Mouse (Mus musculus) midbrain, postnatal 0 days (tissue): ENCODE results near the gene Mgll. TPM values are rescaled to one million over a fixed set of nuclear protein-coding genes. Genes with fewer than 3 reads are reported as not detected.
A peak's percentile ranks its signal among the peaks of the same experiment; 100 is the strongest.

Source experiments
- ATAC-seq: fragments of 200-750 bp; cut with Nextera tagmentation; 2 replicates; pipeline ENCODE4 v1.8.0; 2017; ENCODE audit warnings: moderate number of reproducible peaks, mild to moderate bottlenecking, moderate TSS enrichment, moderate library complexity; ENCODE audit not compliant: low FRiP score
- DNase-seq: peaks from one replicate; pipeline ENCODE4 v3.0.0-alpha.2; 2015; ENCODE audit warnings: low spot score
- H3K27ac ChIP-seq: fragments of 300-500 bp; sonication (generic); 2 replicates; pipeline ENCODE4 v1.5.1; 2014; ENCODE audit warnings: low read depth, mild to moderate bottlenecking, low read length, mixed read lengths
- H3K27me3 ChIP-seq: fragments of 300-500 bp; sonication (generic); 2 replicates; pipeline ENCODE4 v1.6.1; 2014; ENCODE audit warnings: low read length, control low read depth, mixed read lengths; ENCODE audit not compliant: insufficient read depth
- H3K36me3 ChIP-seq: fragments of 300-500 bp; sonication (generic); 2 replicates; pipeline ENCODE4 v1.6.1; 2014; ENCODE audit warnings: low read length, control low read depth, mixed read lengths; ENCODE audit not compliant: insufficient read depth
- H3K4me1 ChIP-seq: fragments of 300-500 bp; sonication (generic); 2 replicates; pipeline ENCODE4 v1.6.1; 2014; ENCODE audit warnings: mild to moderate bottlenecking, control low read depth, antibody characterized with exemption, low read length, mixed read lengths; ENCODE audit not compliant: insufficient read depth
- H3K4me2 ChIP-seq: fragments of 300-500 bp; sonication (generic); 2 replicates; pipeline ENCODE4 v1.6.1; 2014; ENCODE audit warnings: low read depth, mild to moderate bottlenecking, low read length, mixed read lengths; ENCODE audit not compliant: poor library complexity, severe bottlenecking
- H3K4me3 ChIP-seq: fragments of 300-500 bp; sonication (generic); 2 replicates; pipeline ENCODE4 v1.5.1; 2014; ENCODE audit warnings: low read depth, mild to moderate bottlenecking, low read length, moderate library complexity
- H3K9ac ChIP-seq: fragments of 300-500 bp; sonication (generic); replicated peaks from 2 replicates; pipeline ENCODE4 v1.6.1; 2014; ENCODE audit warnings: mild to moderate bottlenecking, low read length, moderate library complexity, mixed read lengths; ENCODE audit not compliant: poor library complexity, severe bottlenecking
- H3K9me3 ChIP-seq: fragments of 300-500 bp; sonication (generic); 2 replicates; pipeline ENCODE4 v1.6.1; 2016; ENCODE audit warnings: low read length, control low read depth
- CTCF ChIP-seq: IDR thresholded peaks from 2 replicates; pipeline ENCODE4 v1.5.1; 2016; ENCODE audit warnings: antibody characterized with exemption, mild to moderate bottlenecking
- WGBS: fragments of 180-500 bp; shearing (Covaris S2); extraction: QIAGEN DNeasy Blood & Tissue Kit; methylation state at CpG from one replicate; pipeline ENCODE4 v1.1.7; 2014; 5-methylcytosine and 5-hydroxymethylcytosine counted together
- polyA plus RNA-seq: library from polyadenylated mRNA; unstranded; fragments of >200 nt; fragmentation: Nextera tagmentation; extraction: Ambion mirVana; gene quantifications from 2 replicates; pipeline ENCODE4 v1.2.1, GENCODE M21; 2015
- total RNA-seq: library from RNA; depleted of rRNA; stranded (reverse); fragments of >200 nt; gene quantifications from 2 replicates; pipeline ENCODE4 v1.2.3, GENCODE M21; 2014

Gene Mgll
- total and polyA plus RNA-seq, 2 experiments from 2014 or later, result 50.6 to 62.3 TPM

DNA sequence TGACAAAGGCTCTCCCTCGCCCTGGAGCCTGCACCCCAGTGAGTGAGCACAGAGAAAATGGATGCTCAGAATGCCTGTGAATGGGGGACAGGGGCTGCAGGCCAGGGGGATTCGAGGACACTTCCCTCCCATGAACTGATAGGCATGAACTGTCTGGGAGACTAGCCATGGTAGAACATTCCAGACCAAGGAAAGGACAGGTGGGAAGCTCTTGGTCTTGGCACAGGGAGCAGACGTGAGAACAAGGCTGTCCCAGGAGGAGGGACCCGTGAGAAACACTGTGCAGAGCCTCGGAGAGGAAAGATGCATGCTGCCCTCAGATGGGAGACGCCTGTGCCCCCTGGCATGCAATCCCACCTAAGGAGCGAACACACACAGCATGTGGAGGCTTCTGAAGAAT, 100.0 kb downstream of the Mgll start:
- Histone ChIP-seq H3K36me3 (no peaks in the 10 kb centered on the region), H3K9me3 (no peaks in the 10 kb centered on the region), H3K4me1 (no peaks in the 10 kb centered on the region), H3K27me3 (no peaks in the 10 kb centered on the region), H3K27ac (no peak overlapping the region), H3K4me2 (no peak overlapping the region), H3K9ac (no peak overlapping the region), H3K4me3 (no peak overlapping the region)
- WGBS, result 62% methylated on average over 7 of the region's 7 CpGs
- TF ChIP-seq CTCF, result no peak
- no peak for DNase-seq
- ATAC-seq, result no peak

- Histone ChIP-seq H3K4me2 (no peak overlapping the region), H3K9ac (no peak overlapping the region), H3K4me3 (no peak overlapping the region), H3K36me3 (no peaks in the 10 kb centered on the region), H3K27me3 (no peaks in the 10 kb centered on the region), H3K4me1 (no peaks in the 10 kb centered on the region), H3K9me3 (no peaks in the 10 kb centered on the region), H3K27ac (no peak overlapping the region)
- TF ChIP-seq CTCF, result no peak
- DNase-seq (no peak), ATAC-seq (no peak)
- WGBS, result 59% methylated on average over 3 of the region's 3 CpGs
Observed at GRCm38 (mm10) chr6:88826088-88826487, 101.9 kb downstream of the Mgll start.

GRCm38 (mm10) chr6:88826545-88826944, 102.3 kb downstream of the Mgll start:
- Histone ChIP-seq H3K4me3 (no peak overlapping the region), H3K9me3 (no peaks in the 10 kb centered on the region), H3K36me3 (no peaks in the 10 kb centered on the region), H3K27me3 (no peaks in the 10 kb centered on the region), H3K4me2 (no peak overlapping the region), H3K4me1 (no peaks in the 10 kb centered on the region), H3K27ac (no peak overlapping the region), H3K9ac (no peak overlapping the region)
- WGBS, result 43% methylated on average over 6 of the region's 6 CpGs
- DNase-seq (peak; percentile 83), ATAC-seq (peak; percentile 38; the same call in 1 of the 2 replicates)
- TF ChIP-seq CTCF, result peak; percentile 68

GRCm38 (mm10) chr6:88826965-88827364, 102.8 kb downstream of the Mgll start:
- no peak for ATAC-seq
- Histone ChIP-seq H3K4me2 (no peak overlapping the region), H3K9ac (no peak overlapping the region), H3K9me3 (no peaks in the 10 kb centered on the region), H3K4me1 (no peaks in the 10 kb centered on the region), H3K27me3 (no peaks in the 10 kb centered on the region), H3K4me3 (no peak overlapping the region), H3K36me3 (no peaks in the 10 kb centered on the region), H3K27ac (no peak overlapping the region)
- 77% methylated on average over 3 of the region's 3 CpGs for WGBS
- TF ChIP-seq CTCF, result no peak
- DNase-seq, result no peak

- 65% methylated on average over 13 of the region's 13 CpGs for WGBS
- ATAC-seq, result no peak
- Histone ChIP-seq H3K4me3 (no peak overlapping the region), H3K9ac (no peak overlapping the region), H3K27me3 (no peaks in the 10 kb centered on the region), H3K36me3 (no peaks in the 10 kb centered on the region), H3K4me2 (no peak overlapping the region), H3K27ac (no peak overlapping the region), H3K4me1 (no peaks in the 10 kb centered on the region), H3K9me3 (no peaks in the 10 kb centered on the region)
- DNase-seq, result peak; percentile 51
- TF ChIP-seq CTCF, result peak; percentile 27
Observed at GRCm38 (mm10) chr6:88827395-88828205, 103.4 kb downstream of the Mgll start.

DNA sequence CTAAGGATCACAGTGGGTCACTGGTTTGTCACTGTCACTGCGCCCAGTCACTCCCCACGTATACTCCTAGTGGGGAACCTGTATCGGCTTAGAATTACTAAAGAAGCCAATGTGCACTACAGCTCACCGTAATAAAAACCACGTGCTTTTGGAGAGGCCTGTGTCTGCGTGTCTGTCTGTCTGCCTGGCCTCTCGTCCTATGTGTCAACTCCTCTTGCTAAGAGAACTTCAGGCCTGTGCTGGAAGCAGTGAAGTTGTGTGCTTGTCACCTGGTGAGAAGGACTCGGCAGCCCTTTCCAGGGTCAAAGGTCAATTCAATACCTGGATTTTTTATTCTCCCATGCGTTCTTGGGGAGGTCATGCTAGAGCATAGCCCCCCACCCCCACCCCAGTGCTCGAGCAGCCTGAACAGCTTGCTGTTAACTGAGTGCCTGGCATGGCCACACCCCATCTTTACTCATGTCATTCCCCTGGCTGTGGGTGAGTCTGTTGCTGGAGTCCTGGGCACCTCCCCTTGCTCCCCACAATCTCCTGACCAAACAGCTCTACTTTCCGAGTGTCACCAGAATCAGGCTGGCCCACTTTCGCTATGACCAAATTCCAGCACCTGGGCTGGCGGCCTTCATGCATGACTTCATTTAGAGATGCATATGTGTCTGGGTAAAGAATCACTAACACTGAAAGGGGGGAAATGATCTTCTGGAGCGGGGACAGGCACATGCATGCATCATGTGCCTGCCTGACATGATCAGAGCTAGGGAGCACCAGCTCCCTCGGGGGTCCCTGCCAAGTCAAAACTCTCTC, 104.2 kb downstream of the Mgll start:
- no peaks in the 10 kb centered on the region for H3K27me3 ChIP-seq
- 74% methylated on average over 15 of the region's 15 CpGs for WGBS

More for the DNA sequence above, 104.2 kb downstream of the Mgll start:
- no peak overlapping the region for H3K4me3 ChIP-seq
- no peak overlapping the region for H3K9ac ChIP-seq
- H3K9me3 ChIP-seq, result no peaks in the 10 kb centered on the region
- no peaks in the 10 kb centered on the region for H3K36me3 ChIP-seq
- no peak; the same call in 1 of the 2 replicates for TF ChIP-seq CTCF
- H3K4me1 ChIP-seq, result no peaks in the 10 kb centered on the region
- no peak overlapping the region for H3K27ac ChIP-seq
- ATAC-seq (no peak), DNase-seq (no peak)
- no peak overlapping the region for H3K4me2 ChIP-seq
